Mouse (Mus musculus): ENCODE data around the gene Gdnf. TPM values are rescaled to one million over a fixed set of nuclear protein-coding genes. Genes with fewer than 3 reads are reported as not detected.

Gene Gdnf
- 2.8 TPM for polyA plus RNA-seq (2012; fragmentation: generic; extraction: Trizol)

DNA sequence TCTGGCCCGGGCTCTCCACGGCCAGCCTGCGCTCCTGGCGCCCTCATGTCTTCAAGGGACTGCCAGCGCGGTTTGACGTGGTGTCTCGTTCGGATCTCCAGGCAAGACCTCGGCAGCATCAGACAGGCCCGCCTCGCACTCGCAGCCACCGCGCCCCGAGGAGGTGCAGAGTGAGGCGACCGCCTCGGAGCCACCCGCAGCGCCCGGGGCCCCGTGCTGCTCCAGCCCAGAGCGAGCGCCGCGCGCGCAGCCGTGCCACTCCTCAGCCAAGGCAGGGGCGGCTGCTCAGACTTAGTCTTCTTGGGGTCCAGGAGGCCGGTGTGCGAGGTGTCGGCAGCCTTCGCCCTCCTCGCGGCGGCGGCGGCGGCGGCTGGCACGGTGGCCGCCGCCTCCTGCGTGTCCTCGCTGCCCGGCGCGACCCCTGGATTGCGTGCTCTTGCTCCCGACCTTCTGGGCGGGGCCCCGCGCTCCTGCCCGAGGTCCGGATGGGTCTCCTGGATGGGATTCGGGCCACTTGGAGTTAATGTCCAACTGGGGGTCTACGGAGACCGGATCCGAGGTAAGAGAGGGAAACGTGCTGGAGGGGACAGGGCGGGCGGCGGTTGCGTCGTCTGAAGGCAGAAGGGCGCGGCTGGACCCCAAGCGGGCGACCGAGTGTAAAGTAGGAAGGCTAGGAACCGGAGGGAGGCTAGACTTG is at the start of gene Gdnf:
Gdnf (plus strand) TSS at position 291 of the 697 bp plus-strand sequence.
- TF ChIP-seq TCF12 (IDR thresholded peaks at IDR 0.05; ENCODE audit: insufficient read depth, poor library complexity, severe bottlenecking) (no peak), POLR2A (IDR thresholded peaks at IDR 0.05; ENCODE audit: insufficient read length, low read depth) (peak; percentile 62), MAX (IDR thresholded peaks at IDR 0.05; ENCODE audit: low read depth) (no peak), MYOD1 (IDR thresholded peaks at IDR 0.05; ENCODE audit: control insufficient read depth in 1 of 3, insufficient read length in 2 of 3, low read depth in 2 of 3) (no peak)
- no peaks in the 10 kb centered on the region for H3K27me3 ChIP-seq (ENCODE audit: control insufficient read depth, insufficient read depth, insufficient read length)

DNA sequence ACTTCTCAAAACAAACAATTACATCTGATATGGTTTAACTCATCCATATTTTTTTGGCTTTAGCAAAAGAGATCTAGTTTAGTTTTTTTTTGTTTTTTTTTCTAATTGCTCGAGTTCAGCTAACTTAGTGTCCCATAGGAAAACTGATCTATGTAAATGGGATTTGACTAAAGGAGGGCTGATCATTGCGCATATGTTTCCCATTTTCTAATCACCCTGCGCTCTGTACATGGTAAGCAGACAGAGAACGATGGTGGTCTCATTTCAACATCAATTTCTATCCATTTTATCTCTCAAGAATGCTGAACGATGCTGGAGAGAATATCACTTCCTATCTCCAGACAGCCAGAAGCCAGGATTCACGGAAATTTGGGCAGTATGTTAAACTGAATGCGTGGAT is 43.5 kb upstream of the Gdnf start:
- Histone ChIP-seq H3K36me3 (ENCODE audit: control insufficient read depth, insufficient read depth) (no peaks in the 10 kb centered on the region), H3K79me2 (ENCODE audit: control insufficient read depth, insufficient read depth) (no peaks in the 10 kb centered on the region), H3K4me3 (no peak overlapping the region), H3K4me2 (ENCODE audit: low read depth) (no peak overlapping the region), H3K27me3 (ENCODE audit: control insufficient read depth, insufficient read depth, insufficient read length) (no peaks in the 10 kb centered on the region), H3ac (ENCODE audit: control insufficient read depth, insufficient read length) (no peak overlapping the region)
- no peak for TF ChIP-seq TCF3 (IDR thresholded peaks at IDR 0.05; ENCODE audit: insufficient read length, low read depth)

More for the DNA sequence above, at the start of gene Gdnf:
- H3K36me3 ChIP-seq (ENCODE audit: control insufficient read depth, insufficient read depth): no peaks in the 10 kb centered on the region
- H3ac ChIP-seq (ENCODE audit: control insufficient read depth, insufficient read length): peak within 1 kb of the TSS; percentile 74
- H3K4me2 ChIP-seq (ENCODE audit: low read depth): peak within 1 kb of the TSS; percentile 99
- peaks cover 5% of the 10 kb centered on the region for H3K79me2 ChIP-seq (ENCODE audit: control insufficient read depth, insufficient read depth)
- H3K4me3 ChIP-seq: peak within 1 kb of the TSS; percentile 41

DNA sequence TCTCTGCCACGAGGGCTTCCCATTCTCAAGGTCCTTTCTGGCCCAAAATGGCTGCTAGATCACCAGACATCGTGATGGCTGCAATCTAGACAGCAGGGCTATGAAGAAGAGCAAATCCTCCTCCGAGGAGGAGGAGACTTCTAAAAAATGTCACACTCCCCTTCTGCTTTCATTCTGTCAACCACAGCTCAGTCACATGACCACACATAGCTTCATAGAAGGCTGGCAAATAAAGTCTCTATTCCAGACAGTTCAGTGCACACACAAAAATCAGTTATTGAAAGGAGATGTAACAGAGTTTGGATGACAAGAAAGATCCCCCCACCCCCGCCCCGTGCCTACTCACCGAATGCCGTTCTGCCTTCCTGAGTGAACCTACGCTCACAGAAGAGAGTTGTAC is 37.7 kb upstream of the Gdnf start:
- Histone ChIP-seq H3K36me3 (ENCODE audit: control insufficient read depth, insufficient read depth) (no peaks in the 10 kb centered on the region), H3ac (ENCODE audit: control insufficient read depth, insufficient read length) (no peak overlapping the region), H3K4me3 (no peak overlapping the region), H3K79me2 (ENCODE audit: control insufficient read depth, insufficient read depth) (no peaks in the 10 kb centered on the region), H3K4me2 (ENCODE audit: low read depth) (no peak overlapping the region), H3K27me3 (ENCODE audit: control insufficient read depth, insufficient read depth, insufficient read length) (no peaks in the 10 kb centered on the region)
- TF ChIP-seq TCF12 (IDR thresholded peaks at IDR 0.05; ENCODE audit: insufficient read depth, poor library complexity, severe bottlenecking) (no peak), CEBPB (IDR thresholded peaks at IDR 0.05; ENCODE audit: insufficient read depth, poor library complexity, severe bottlenecking) (no peak), USF1 (IDR thresholded peaks at IDR 0.05; ENCODE audit: low read depth) (peak; percentile 64), REST (IDR thresholded peaks at IDR 0.05; ENCODE audit: insufficient read depth, insufficient read length) (no peak)

DNA sequence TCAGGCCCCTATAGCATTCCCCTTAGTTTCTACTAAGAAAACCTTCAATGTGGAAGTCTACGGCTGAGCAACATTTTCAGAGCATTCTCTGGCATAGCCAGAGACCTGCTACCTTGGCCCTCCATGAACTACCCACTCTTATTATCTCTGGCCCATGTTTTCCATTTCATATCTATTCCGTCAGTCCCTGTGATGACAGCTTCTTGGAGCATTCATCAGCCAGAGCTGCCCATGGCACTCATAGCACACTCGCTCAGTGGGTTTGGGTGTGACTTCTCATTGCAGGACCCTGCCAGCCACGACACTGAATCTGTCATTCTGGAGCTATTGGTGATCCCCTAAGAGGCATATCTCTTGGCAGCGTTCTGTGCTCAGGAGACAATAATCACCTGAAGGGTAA is 29.1 kb upstream of the Gdnf start:
- H3ac ChIP-seq (ENCODE audit: control insufficient read depth, insufficient read length): no peak overlapping the region
- H3K79me2 ChIP-seq (ENCODE audit: control insufficient read depth, insufficient read depth): no peaks in the 10 kb centered on the region
- no peaks in the 10 kb centered on the region for H3K36me3 ChIP-seq (ENCODE audit: control insufficient read depth, insufficient read depth)
- TF ChIP-seq USF1 (IDR thresholded peaks at IDR 0.05; ENCODE audit: low read depth) (no peak), TCF3 (IDR thresholded peaks at IDR 0.05; ENCODE audit: insufficient read length, low read depth) (no peak), MYOG (IDR thresholded peaks at IDR 0.05; ENCODE audit: control insufficient read depth in 1 of 3, insufficient read depth in 1 of 3, insufficient read length in 2 of 3, low read depth in 2 of 3) (no peak), TCF12 (IDR thresholded peaks at IDR 0.05; ENCODE audit: insufficient read depth, poor library complexity, severe bottlenecking) (no peak), MYOD1 (IDR thresholded peaks at IDR 0.05; ENCODE audit: control insufficient read depth in 1 of 3, insufficient read length in 2 of 3, low read depth in 2 of 3) (no peak), E2F4 (IDR thresholded peaks at IDR 0.05; ENCODE audit: insufficient read depth) (no peak)
- no peaks in the 10 kb centered on the region for H3K27me3 ChIP-seq (ENCODE audit: control insufficient read depth, insufficient read depth, insufficient read length)
- no peak overlapping the region for H3K4me2 ChIP-seq (ENCODE audit: low read depth)
- H3K4me3 ChIP-seq: no peak overlapping the region

DNA sequence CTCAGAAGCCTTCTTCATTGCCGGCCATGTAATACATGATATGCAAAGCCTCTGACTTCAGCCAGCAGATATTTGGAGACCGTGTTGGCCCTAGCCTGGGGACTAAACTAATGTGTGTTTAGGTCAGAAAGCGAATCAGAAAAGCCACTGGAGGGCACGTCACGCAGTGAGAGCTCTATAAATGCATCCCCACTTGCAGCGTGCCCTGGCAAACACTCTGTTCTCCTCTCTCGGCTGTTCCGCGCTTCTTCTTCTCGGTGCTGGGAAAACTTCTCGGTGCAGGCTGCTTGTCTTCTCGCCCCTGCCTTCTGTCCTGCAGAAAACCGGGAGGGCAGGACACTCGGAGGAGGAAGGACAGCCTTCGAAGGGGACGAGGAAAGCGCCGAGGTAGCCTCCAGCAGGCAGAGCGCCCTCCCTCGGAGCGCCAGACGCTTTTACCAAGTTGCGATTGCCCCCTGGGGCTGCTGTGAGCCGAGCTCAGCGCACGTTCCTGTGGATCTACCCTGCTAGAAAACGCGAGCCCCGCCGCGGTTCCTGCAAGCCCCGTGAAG is 730 bp upstream of the Gdnf start:
- H3K27me3 ChIP-seq (ENCODE audit: control insufficient read depth, insufficient read depth, insufficient read length): no peaks in the 10 kb centered on the region
- TF ChIP-seq MYOD1 (IDR thresholded peaks at IDR 0.05; ENCODE audit: control insufficient read depth in 1 of 3, insufficient read length in 2 of 3, low read depth in 2 of 3) (no peak), POLR2A (IDR thresholded peaks at IDR 0.05; ENCODE audit: insufficient read length, low read depth) (peak; percentile 80), POLR2AphosphoS2 (IDR thresholded peaks at IDR 0.05; ENCODE audit: insufficient read length, low read depth) (peak; percentile 82)
- H3K79me2 ChIP-seq (ENCODE audit: control insufficient read depth, insufficient read depth): peaks cover 5% of the 10 kb centered on the region

DNA sequence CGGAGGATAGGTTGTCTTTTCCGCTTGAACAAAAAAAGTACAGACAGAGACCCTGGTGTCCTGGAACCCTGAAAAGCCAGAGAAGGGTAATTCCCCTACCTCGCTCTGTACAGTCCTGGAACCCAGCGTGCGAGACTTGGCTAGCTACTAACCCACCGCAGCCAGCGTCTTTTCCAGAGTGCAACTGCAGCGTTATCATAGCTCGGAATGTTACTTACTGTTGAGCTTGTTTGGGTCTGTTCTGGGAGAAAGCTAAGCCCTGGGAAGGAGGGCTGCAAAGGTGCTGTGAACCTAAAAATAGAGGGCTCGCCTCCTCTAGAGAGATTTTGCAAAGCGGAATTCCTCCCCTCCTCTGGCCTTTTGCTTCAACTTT is 593 bp downstream of the Gdnf start:
- no peaks in the 10 kb centered on the region for H3K27me3 ChIP-seq (ENCODE audit: control insufficient read depth, insufficient read depth, insufficient read length)
- TF ChIP-seq USF1 (IDR thresholded peaks at IDR 0.05; ENCODE audit: low read depth): no peak
- no peak for TF ChIP-seq E2F4 (IDR thresholded peaks at IDR 0.05; ENCODE audit: insufficient read depth)
- no peak for TF ChIP-seq MYOG (IDR thresholded peaks at IDR 0.05; ENCODE audit: control insufficient read depth in 1 of 3, insufficient read depth in 1 of 3, insufficient read length in 2 of 3, low read depth in 2 of 3)

More for the DNA sequence above, 730 bp upstream of the Gdnf start:
- peak overlapping the region; percentile 99 for H3K4me2 ChIP-seq (ENCODE audit: low read depth)
- no peaks in the 10 kb centered on the region for H3K36me3 ChIP-seq (ENCODE audit: control insufficient read depth, insufficient read depth)
- H3ac ChIP-seq (ENCODE audit: control insufficient read depth, insufficient read length): peak overlapping the region; percentile 74
- peak overlapping the region; percentile 41 for H3K4me3 ChIP-seq

More for the DNA sequence above, 593 bp downstream of the Gdnf start:
- H3K4me3 ChIP-seq: peak overlapping the region; percentile 41
- peak overlapping the region; percentile 99 for H3K4me2 ChIP-seq (ENCODE audit: low read depth)
- no peaks in the 10 kb centered on the region for H3K36me3 ChIP-seq (ENCODE audit: control insufficient read depth, insufficient read depth)
- peaks cover 5% of the 10 kb centered on the region for H3K79me2 ChIP-seq (ENCODE audit: control insufficient read depth, insufficient read depth)
- H3ac ChIP-seq (ENCODE audit: control insufficient read depth, insufficient read length): peak overlapping the region; percentile 74
